Mouse (Mus musculus): ENCODE results near the gene Ptpn3. TPM values are rescaled to one million over a fixed set of nuclear protein-coding genes. Genes with fewer than 3 reads are reported as not detected.

The Ptpn3 gene
- total RNA-seq, 2 experiments from 2014 or later: 68.4 to 77.7 TPM

DNA sequence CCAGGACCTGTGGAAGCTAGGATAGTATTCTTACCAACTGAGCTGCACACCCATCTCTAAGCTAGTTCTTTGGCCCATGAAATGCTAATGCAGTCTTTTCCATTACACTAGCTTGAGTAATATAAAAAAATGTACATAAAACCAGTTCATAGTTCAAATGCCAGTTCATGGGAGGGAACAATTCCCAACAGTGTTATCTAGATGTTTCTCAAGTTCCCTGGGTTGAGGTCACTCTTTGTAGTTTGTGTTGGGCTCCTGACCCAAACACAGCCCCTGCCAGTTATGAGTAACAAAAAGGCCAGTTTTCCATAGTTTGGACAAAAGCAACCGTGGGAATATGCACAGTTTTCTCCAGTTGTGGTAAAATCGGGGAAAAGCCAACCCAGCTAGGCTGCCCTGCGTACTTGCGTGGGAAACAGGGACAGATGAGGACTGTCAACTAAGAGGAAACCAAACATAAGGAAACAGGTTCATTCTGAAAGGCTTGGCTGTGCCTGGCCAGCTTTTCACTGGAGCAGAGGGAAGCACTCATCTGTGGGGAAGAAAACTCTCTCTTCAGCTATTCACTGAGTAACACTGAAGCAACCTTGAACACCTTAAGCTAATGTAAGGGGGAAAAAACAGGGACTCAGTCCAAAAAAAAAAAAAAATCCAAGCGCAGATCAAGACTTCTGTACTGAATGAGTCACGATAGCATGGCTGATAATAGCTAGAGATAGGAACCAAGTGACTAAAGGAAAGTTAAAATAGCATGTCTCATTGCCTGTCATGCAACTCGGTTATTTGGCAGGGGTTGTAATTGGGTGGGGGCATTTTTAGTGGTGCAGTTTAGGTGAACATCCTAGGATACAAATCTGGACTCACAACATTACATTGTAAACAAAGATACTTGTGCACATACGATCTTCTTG, 10.9 kb upstream of the Ptpn3 start:
- DNase-seq (ENCODE audit: extremely low spot score in 1 of 2, low spot score in 2 of 2): no peak
- no peak for TF ChIP-seq CTCF (IDR thresholded peaks at IDR 0.05)
- no peak overlapping the region for H3K27ac ChIP-seq
- H3K4me3 ChIP-seq: no peak overlapping the region
- intact Hi-C loops (cut with DNase I): no loop called here

DNA sequence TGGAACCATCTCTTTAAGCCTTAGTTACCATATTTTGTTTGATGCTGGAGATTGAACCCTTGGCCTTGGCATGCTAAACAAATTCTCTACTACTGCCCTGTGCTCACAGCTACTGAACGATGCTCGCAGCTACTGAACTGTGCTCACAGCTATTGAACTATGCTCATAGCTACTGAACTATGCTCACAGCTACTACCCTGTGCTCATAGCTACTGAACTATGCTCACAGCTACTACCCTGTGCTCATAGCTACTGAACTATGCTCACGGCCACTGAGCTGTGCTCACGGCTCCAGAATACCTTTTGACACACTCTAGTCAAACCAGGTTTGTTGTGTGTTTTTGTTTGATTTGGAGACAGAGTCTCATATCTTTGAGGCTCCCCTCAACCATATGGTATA, 10.1 kb upstream of the Ptpn3 start:
- intact Hi-C loops (cut with DNase I): no loop called here
- no peak overlapping the region for H3K4me3 ChIP-seq
- no peak for DNase-seq (ENCODE audit: extremely low spot score in 1 of 2, low spot score in 2 of 2)
- H3K27ac ChIP-seq: no peak overlapping the region
- TF ChIP-seq CTCF (IDR thresholded peaks at IDR 0.05): no peak

DNA sequence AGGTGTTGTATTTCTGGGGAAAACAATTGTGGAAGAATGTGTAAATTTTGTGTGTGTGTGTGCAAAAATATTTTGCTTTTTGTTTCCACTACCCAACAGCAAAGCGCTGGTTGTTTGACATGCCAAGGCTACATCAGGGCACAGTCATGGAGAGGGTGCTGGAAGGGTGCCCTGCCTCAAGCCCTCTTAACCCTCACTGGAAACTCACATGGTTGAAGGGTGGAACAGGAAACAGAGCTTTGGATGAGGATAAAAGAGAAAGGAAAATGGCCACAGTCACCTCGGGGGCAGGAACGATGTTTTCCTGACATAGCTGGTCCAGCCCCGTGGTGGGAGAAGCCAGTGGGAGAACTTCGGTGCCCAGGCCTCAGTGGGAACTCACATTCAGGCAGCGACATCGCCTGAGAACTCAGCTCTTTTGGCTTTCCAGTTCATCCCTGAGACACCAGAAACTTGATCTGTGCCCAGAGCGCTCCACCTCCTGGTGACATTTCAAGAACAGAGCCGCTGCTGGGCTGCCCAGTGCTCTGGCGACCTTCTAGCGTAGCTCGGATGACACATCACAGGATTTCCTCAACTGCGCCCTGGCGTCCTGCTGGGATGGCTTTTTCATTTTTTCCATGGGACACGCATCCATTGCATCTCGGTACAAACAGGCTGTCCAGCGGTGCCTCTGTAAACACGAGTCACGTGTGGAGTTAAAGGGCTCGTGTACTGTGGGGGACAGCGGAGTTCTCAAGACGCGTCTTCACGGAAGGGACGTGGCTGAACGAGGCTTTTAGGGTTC, 6.8 kb upstream of the Ptpn3 start:
- Histone ChIP-seq H3K4me3 (no peak overlapping the region), H3K27ac (no peak overlapping the region)
- DNase-seq (ENCODE audit: extremely low spot score in 1 of 2, low spot score in 2 of 2): no peak
- TF ChIP-seq CTCF (IDR thresholded peaks at IDR 0.05): no peak; the same call in none of the 2 replicates
- intact Hi-C loops (cut with DNase I): no loop called here

DNA sequence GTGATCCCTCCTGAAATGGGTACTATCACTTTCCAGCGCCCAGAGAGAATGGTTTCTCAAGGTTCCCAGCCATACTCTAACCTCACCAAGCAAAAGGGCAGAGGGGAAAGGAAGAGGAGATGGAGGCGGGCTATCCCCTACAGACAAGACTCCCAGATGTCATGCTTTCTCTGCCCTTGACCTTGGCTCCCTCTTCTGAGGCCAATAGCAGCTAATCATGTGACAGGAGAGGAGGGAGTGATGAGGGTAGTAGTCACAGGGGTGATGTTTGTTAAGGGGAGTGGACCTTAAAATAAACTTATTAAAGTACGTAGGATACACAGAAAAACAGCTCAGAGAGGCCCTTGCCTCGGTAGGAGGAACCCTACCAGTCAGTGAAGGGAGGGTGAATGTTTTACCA, 6.1 kb upstream of the Ptpn3 start:
- no peak overlapping the region for H3K4me3 ChIP-seq
- no peak for TF ChIP-seq CTCF (IDR thresholded peaks at IDR 0.05)
- no peak overlapping the region for H3K27ac ChIP-seq
- intact Hi-C loops (cut with DNase I): no loop called here
- DNase-seq (ENCODE audit: extremely low spot score in 1 of 2, low spot score in 2 of 2): no peak

DNA sequence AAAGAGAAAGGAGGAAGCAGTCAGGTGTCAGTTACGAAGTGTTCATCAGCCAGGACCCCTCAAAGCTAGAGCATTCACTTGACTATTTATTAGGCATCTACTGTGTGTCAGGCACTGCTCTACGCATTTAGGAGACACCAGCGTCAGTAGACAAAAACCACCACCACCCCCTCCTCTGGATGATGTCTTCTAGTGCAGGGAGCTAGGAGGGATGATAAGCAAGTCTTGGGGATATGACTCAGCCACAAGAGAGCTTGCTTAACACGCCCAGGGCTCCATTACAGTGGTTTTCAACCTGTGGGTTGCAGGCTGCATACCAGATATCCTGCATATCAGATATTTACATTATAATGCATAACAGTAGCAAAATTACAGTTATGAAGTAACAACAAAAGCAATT, 4.6 kb upstream of the Ptpn3 start:
- DNase-seq (ENCODE audit: extremely low spot score in 1 of 2, low spot score in 2 of 2): no peak
- Histone ChIP-seq H3K27ac (no peak overlapping the region), H3K4me3 (no peak overlapping the region)
- no peak for TF ChIP-seq CTCF (IDR thresholded peaks at IDR 0.05)
- intact Hi-C loops (cut with DNase I): no loop called here

DNA sequence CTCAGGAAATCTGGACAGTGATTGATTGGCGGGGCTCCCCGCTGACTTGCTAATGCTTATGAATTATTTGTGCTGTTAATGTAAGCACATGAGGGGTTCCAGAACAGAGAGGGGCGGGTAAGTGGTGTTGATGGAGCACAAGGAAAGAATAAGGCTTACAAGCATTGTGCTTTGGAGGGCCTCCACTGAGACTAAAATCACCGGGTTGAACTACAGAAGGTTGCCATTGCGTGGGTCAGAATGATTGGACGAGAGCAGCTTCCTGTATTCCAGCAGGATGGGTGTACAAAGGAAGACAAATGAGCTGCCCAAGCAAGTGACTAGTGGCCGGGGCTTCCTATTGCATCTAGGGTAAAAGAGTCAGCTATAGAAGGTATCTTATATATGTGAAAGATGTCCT, 4.0 kb upstream of the Ptpn3 start:
- intact Hi-C loops (cut with DNase I): no loop called here
- TF ChIP-seq CTCF (IDR thresholded peaks at IDR 0.05): no peak
- H3K4me3 ChIP-seq: no peak overlapping the region
- no peak for DNase-seq (ENCODE audit: extremely low spot score in 1 of 2, low spot score in 2 of 2)
- no peak overlapping the region for H3K27ac ChIP-seq

DNA sequence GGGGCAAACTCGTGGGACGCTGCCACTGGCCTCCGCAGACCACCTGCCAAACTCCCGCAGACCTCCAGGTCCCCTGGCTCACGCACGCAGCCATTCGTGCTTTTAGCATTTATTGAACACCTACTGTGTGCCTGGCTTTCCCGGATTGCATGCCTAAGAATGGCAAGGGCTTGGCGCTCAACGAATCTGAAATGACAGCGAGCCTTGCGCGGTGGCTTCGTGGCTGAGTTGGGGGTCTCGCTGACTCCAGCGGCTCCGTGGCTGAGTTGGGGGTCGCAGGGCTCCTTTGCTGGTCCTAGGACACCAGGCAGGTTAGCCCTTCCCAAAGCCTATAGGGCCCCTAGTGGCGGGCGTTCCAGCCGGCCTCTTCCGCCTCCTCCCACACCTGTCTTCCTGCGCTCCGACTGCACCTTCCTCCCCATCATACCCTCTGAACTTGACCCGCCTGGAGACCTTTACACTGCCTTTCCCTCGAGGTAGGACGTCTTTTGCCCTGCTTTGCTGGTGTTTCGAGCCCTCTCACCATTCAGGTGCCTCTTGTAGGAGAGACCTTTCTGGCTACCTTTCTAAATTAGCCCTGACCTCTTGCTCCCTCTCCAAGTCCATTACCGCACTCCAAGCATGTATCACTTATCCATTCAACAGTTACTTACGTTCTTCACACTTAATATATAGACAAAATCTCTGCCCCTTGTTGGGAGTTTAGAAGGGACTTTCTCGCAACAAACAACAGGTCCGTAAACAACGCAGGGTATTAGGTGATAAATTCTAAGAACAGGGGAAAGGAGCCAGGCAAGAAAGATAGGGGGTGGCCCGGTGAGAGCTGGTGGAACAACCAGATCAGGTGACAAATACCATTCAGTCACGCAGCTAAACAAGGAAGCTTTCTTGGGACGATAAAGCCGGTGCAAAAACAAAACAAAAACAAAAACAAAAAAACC, 898 bp downstream of the Ptpn3 start:
- DNase-seq (ENCODE audit: extremely low spot score in 1 of 2, low spot score in 2 of 2): no peak
- H3K27ac ChIP-seq: peak overlapping the region; percentile 93
- intact Hi-C loops (cut with DNase I): loop anchor here (1.0 to 2.0 kb wide), 2 partner anchors 18 to 43 kb away; no protein-coding TSS in a partner anchor
- TF ChIP-seq CTCF (IDR thresholded peaks at IDR 0.05): peak; percentile 25
- H3K4me3 ChIP-seq: peak overlapping the region; percentile 88

DNA sequence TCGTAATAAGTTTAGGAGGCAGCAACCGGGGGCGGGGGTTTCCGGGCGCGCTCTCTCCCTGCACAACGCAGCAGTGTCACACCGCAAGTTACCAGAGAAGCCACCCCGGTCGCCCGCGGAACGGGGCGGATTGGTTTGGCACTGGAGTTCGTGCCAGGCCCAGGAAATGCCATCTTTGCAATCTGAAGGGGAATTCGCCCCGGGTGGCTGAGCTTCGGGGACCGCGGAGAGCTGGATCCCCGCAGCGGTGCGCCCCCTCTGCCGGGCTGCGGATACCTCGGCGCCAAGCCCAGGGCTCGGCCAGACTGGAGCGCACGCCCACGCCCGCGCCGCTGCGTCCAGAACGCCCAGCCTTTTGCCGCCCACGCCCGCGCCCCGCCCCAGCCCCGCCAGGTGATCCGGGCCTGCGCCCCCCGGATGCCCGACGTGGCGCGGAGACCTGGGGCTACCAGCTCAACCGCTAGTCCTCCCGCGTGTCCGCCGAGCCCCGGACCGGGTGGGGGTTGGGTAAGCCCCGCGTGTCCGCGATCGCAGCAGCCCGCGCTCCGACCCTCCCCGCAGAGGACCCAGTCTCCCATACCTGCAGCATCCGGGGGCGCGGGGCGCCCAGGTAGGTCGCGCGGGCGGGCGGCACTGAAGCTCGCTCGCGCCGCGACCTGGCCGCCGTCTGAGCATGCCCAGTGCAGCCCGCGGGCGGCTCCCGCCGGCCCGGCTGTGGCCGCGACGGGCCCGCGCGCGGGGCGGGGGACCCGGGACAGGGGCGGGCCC, 1.8 kb downstream of the Ptpn3 start:
- intact Hi-C loops (cut with DNase I): loop anchor here (1.0 to 2.0 kb wide), 2 partner anchors 19 to 43 kb away; no protein-coding TSS in a partner anchor
- DNase-seq (ENCODE audit: extremely low spot score in 1 of 2, low spot score in 2 of 2): peak; percentile 57 to 74
- Histone ChIP-seq H3K27ac (peak overlapping the region; percentile 93), H3K4me3 (peak overlapping the region; percentile 88)
- no peak; the same call in 1 of the 2 replicates for TF ChIP-seq CTCF (IDR thresholded peaks at IDR 0.05)

DNA sequence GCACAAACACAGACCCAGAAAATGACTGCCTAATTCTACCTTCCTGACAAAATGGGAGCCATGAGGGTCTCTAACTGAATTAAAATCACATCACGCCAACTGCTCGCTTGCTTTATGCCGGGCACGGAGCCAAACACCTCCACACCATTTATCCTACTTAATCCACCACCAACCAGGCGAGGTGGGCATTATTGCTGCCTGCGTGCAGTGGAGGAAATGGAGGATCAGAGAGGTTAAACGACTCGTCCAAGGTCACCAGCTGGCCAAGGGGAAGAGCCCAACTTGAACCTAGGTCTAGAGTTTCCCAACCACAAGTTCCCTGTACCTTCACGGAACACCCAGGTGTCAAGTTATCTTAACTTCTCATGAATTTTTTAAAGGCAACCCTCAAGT, 2.3 kb downstream of the Ptpn3 start:
- peak in 1 of 2 experiments; percentile 23 for DNase-seq (ENCODE audit: extremely low spot score in 1 of 2, low spot score in 2 of 2)
- TF ChIP-seq CTCF (IDR thresholded peaks at IDR 0.05): no peak
- H3K4me3 ChIP-seq: peak overlapping the region; percentile 88
- intact Hi-C loops (cut with DNase I): no loop called here
- peak overlapping the region; percentile 93; the same call in 1 of the 2 replicates for H3K27ac ChIP-seq

DNA sequence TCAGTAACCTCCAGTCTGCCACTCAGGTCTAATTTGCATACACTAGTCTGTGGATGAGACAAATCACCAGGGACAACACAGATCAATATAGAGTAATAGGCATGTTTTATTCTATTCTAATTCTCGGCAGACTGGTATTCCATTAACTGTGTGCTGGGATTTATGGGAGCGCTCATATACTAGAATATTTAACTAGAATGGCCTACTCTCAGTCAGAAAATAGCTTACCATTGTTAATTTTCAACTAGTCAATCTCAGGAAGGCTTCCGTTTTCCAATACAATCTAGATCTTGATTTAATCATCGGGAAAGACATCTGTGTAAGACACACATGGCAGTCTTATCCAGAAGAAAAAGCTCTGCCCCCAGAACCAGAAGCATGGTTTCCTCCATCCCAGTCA, 3.5 kb downstream of the Ptpn3 start:
- TF ChIP-seq CTCF (IDR thresholded peaks at IDR 0.05): no peak
- Histone ChIP-seq H3K4me3 (no peak overlapping the region), H3K27ac (no peak overlapping the region)
- intact Hi-C loops (cut with DNase I): no loop called here
- no peak for DNase-seq (ENCODE audit: extremely low spot score in 1 of 2, low spot score in 2 of 2)
